Mouse (Mus musculus) heart, embryonic 15.5 days (tissue): ENCODE data around the gene Gm49425. TPM values are rescaled to one million over a fixed set of nuclear protein-coding genes. Genes with fewer than 3 reads are reported as not detected.
A peak's percentile ranks its signal among the peaks of the same experiment; 100 is the strongest.
"Not testable (repeated sequence)": the region's sequence is repeated elsewhere in the genome, so short reads cannot be mapped to it uniquely, and the experiment has no call there.

Source experiments
- ATAC-seq: fragments of 200-750 bp; cut with Nextera tagmentation; replicated peaks from 2 replicates; pipeline ENCODE4 v1.8.0; 2017; ENCODE audit warnings: low read depth, moderate TSS enrichment; ENCODE audit not compliant: insufficient number of reproducible peaks, insufficient read depth, low FRiP score
- H3K27ac ChIP-seq: fragments of 300-500 bp; sonication (generic); 2 replicates; pipeline ENCODE4 v1.5.1; 2015; ENCODE audit warnings: mild to moderate bottlenecking, inconsistent platforms
- H3K27me3 ChIP-seq: fragments of 300-500 bp; sonication (generic); 2 replicates; pipeline ENCODE4 v1.6.1; 2015; ENCODE audit warnings: inconsistent platforms
- H3K36me3 ChIP-seq: fragments of 300-500 bp; sonication (generic); 2 replicates; pipeline ENCODE4 v1.6.1; 2015; ENCODE audit warnings: mild to moderate bottlenecking, inconsistent platforms
- H3K4me1 ChIP-seq: fragments of 300-500 bp; sonication (generic); replicated peaks from 2 replicates; pipeline ENCODE4 v1.6.1; 2015; ENCODE audit warnings: inconsistent platforms
- H3K4me2 ChIP-seq: fragments of 300-500 bp; sonication (generic); 2 replicates; pipeline ENCODE4 v1.6.1; 2015; ENCODE audit warnings: inconsistent platforms, mild to moderate bottlenecking, moderate library complexity
- H3K4me3 ChIP-seq: fragments of 300-500 bp; sonication (generic); 2 replicates; pipeline ENCODE4 v1.5.1; 2015; ENCODE audit warnings: mild to moderate bottlenecking, inconsistent platforms
- H3K9ac ChIP-seq: fragments of 300-500 bp; sonication (generic); 2 replicates; pipeline ENCODE4 v1.6.1; 2015; ENCODE audit warnings: mild to moderate bottlenecking, inconsistent platforms
- H3K9me3 ChIP-seq: fragments of 300-500 bp; sonication (generic); replicated peaks from 2 replicates; pipeline ENCODE4 v1.6.1; 2016; ENCODE audit warnings: inconsistent platforms
- WGBS: fragments of 180-500 bp; shearing (Covaris S2); methylation state at CpG from one replicate; pipeline ENCODE4 v1.1.7; 2015; ENCODE audit warnings: mixed read lengths; 5-methylcytosine and 5-hydroxymethylcytosine counted together
- polyA plus RNA-seq: library from polyadenylated mRNA; unstranded; fragments of >200 nt; fragmentation: Nextera tagmentation; extraction: Ambion mirVana; gene quantifications from 2 replicates; pipeline ENCODE4 v1.2.1, GENCODE M21; 2015

Gm49425 gene
- not detected in 2 replicates for polyA plus RNA-seq

DNA sequence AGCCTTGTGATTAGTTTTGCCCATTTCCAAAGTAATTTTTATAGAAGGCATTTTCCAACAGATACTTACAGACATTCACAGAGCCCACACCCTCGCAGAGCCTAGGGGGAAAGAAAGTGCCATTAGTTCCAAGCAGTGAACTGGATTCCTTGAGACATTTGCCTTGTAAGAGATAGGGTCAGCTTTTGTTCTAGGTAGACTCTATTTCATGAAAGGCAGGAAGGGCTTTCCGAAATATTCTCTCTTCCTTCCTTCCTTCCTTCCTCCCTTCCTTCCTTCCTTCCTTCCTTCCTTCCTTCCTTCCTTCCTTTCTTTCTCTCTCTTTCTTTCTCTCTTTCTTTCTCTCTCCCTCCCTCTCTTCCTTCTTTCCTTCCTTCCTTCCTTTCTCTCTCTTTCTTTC, at the start of gene Gm49425:
Gm49425 (minus strand) TSS at position 101 of the 400 bp plus-strand sequence.
- peaks cover 15% of the 10 kb centered on the region for H3K27me3 ChIP-seq
- H3K4me3 ChIP-seq, H3K4me2 ChIP-seq, H3K27ac ChIP-seq, H3K4me1 ChIP-seq, H3K9me3 ChIP-seq, H3K36me3 ChIP-seq, ATAC-seq, H3K9ac ChIP-seq: not testable (repeated sequence)
- WGBS, result 55% methylated on average over 2 of the region's 2 CpGs

DNA sequence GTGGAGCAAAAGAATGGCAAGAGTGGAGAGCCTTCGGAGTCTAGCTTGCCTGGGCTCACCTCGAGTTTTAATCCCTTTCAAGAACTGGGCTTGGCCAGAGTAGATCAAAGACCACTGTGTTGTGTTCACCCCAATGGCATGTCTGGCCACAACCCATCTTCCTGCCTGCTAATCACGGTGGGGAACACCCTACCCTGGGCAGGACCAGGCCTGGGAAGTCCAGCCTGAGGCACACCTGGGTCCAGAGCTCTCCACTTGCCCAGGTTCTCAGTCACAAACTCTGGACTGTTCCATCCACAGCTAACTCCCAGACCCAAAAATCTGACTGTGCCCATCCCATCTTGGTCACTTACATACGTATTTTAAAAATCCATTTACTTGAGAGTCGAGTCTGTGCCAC, 45.8 kb upstream of the Gm49425 start, which contains the start of gene Krt90:
Krt90 (minus strand) TSS at position 101 of the 400 bp plus-strand sequence.
- H3K4me2 ChIP-seq, result no peak within 1 kb of the TSS
- no peaks in the 10 kb centered on the region for H3K4me1 ChIP-seq
- peaks cover 29% of the 10 kb centered on the region for H3K27me3 ChIP-seq
- H3K9me3 ChIP-seq, result no peaks in the 10 kb centered on the region
- no peak within 1 kb of the TSS for H3K4me3 ChIP-seq
- no peak within 1 kb of the TSS for H3K9ac ChIP-seq
- 59% methylated on average over 5 of the region's 5 CpGs for WGBS
- H3K36me3 ChIP-seq, result no peaks in the 10 kb centered on the region
- no peak within 1 kb of the TSS for H3K27ac ChIP-seq
- ATAC-seq, result no peak

DNA sequence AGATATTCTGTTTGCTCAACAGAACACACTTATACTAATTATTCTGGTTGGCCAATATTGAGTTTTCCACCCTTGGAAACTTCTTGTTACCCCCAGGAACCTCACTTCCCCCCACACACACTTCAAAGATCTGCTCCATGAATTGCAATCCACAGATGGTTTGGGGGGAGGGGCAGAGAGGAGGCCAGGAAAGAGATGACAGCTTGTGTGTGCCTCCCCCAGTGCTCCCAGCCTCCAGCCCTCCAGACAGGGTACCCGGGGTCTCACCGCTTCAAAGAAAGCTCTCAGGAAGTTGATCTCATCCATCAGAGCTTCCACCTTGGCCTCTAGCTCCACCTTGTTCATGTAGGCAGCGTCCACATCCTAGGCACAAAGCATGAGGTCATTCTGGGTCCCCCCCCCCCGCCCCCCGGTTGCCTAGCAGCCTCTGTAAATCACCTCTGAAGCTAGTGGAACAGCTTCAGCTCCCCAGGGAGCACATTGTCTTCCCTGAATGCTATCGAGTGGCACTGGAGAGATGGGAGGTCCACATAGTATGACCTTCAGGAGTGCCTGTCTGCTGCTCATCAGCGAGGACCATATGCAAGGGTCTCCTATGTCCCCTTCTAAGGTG, 41.1 kb upstream of the Gm49425 start:
- 25% methylated on average over 7 of the region's 7 CpGs for WGBS
- no peak overlapping the region for H3K4me3 ChIP-seq
- peaks cover 27% of the 10 kb centered on the region for H3K27me3 ChIP-seq
- no peaks in the 10 kb centered on the region for H3K36me3 ChIP-seq
- peaks cover under 1% of the 10 kb centered on the region for H3K4me1 ChIP-seq
- no peak overlapping the region for H3K27ac ChIP-seq
- ATAC-seq, result no peak
- H3K9me3 ChIP-seq, result no peaks in the 10 kb centered on the region
- no peak overlapping the region for H3K9ac ChIP-seq
- H3K4me2 ChIP-seq, result no peak overlapping the region

- peaks cover 46% of the 10 kb centered on the region for H3K27me3 ChIP-seq
- peak overlapping the region; percentile 13; the same call in 1 of the 2 replicates for H3K4me2 ChIP-seq
- no peak overlapping the region for H3K27ac ChIP-seq
- H3K4me1 ChIP-seq, result peaks cover 5% of the 10 kb centered on the region
- WGBS, result 2% methylated on average over 11 of the region's 11 CpGs
- no peak overlapping the region for H3K4me3 ChIP-seq
- no peak for ATAC-seq
- no peak overlapping the region for H3K9ac ChIP-seq
- no peaks in the 10 kb centered on the region for H3K36me3 ChIP-seq
- H3K9me3 ChIP-seq, result no peaks in the 10 kb centered on the region
These were observed 36.1 kb upstream of the Gm49425 start for GRCm38 (mm10) chr15:101553169-101553568.

DNA sequence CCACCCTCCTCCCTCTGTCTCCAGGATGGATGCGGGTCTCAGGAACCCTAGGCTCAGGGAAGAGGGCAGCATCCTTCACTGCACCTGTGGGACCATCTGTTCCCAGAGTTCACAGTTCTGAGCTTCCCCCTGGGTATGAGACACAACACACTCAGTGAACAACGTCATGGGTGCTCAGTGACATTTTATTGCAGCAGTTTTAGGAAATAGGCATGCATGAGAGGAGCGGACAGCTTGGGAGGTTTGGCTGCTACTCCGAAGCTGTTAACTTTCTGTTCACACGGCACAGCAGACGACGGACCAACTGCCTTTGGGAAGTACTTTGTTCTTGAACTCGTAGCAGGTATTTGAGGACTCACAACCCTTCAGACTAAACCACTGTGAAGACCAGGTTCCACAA, 35.1 kb upstream of the Gm49425 start:
- WGBS, result 79% methylated on average over 8 of the region's 8 CpGs
- no peaks in the 10 kb centered on the region for H3K36me3 ChIP-seq
- no peak overlapping the region for H3K9ac ChIP-seq
- no peak for ATAC-seq
- no peak overlapping the region for H3K27ac ChIP-seq
- peaks cover 5% of the 10 kb centered on the region for H3K4me1 ChIP-seq
- no peak overlapping the region for H3K4me2 ChIP-seq
- H3K27me3 ChIP-seq, result peaks cover 47% of the 10 kb centered on the region
- H3K9me3 ChIP-seq, result no peaks in the 10 kb centered on the region
- H3K4me3 ChIP-seq, result no peak overlapping the region

- no peak within 1 kb of the TSS for H3K4me2 ChIP-seq
- peaks cover 5% of the 10 kb centered on the region for H3K4me1 ChIP-seq
- H3K9ac ChIP-seq, result no peak within 1 kb of the TSS
- H3K9me3 ChIP-seq, result no peaks in the 10 kb centered on the region
- H3K36me3 ChIP-seq, result no peaks in the 10 kb centered on the region
- H3K27me3 ChIP-seq, result peaks cover 47% of the 10 kb centered on the region
- WGBS, result 82% methylated on average over 7 of the region's 7 CpGs
- ATAC-seq, result no peak
- no peak within 1 kb of the TSS for H3K27ac ChIP-seq
- H3K4me3 ChIP-seq, result no peak within 1 kb of the TSS
These were observed 33.5 kb upstream of the Gm49425 start, which contains the start of gene Krt82 for GRCm38 (mm10) chr15:101550567-101550966. TSS of gene Krt82 (minus strand) at chr15:101550667.

DNA sequence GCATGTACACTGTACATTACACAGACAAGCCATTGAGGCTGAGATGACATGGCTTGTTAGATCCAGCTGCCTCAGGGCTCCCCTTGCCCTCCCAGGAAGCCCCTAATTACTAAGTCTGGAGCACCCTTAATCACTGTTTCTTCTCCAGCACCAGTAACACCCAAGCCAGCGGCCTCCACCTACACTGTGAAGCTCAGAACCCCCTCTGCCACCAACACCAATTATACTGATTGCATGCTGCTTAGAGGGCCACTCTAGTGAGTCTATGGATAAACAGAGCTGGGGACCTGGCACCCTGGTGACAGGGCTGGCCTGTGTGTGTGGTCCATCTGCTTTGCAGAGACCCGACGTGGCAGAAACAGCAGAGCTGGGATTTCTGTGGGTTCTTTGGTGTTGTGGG, 27.4 kb upstream of the Gm49425 start:
- no peak for ATAC-seq
- H3K9me3 ChIP-seq, result no peaks in the 10 kb centered on the region
- H3K4me2 ChIP-seq, result no peak overlapping the region
- peaks cover 30% of the 10 kb centered on the region for H3K27me3 ChIP-seq
- H3K27ac ChIP-seq, result no peak overlapping the region
- 68% methylated on average over 3 of the region's 3 CpGs for WGBS
- no peaks in the 10 kb centered on the region for H3K4me1 ChIP-seq
- H3K9ac ChIP-seq, result no peak overlapping the region
- H3K4me3 ChIP-seq, result no peak overlapping the region
- no peaks in the 10 kb centered on the region for H3K36me3 ChIP-seq

- Histone ChIP-seq H3K4me3 (no peak overlapping the region), H3K4me1 (no peaks in the 10 kb centered on the region), H3K4me2 (no peak overlapping the region), H3K9ac (no peak overlapping the region), H3K27ac (no peak overlapping the region), H3K9me3 (no peaks in the 10 kb centered on the region), H3K36me3 (no peaks in the 10 kb centered on the region), H3K27me3 (peaks cover 17% of the 10 kb centered on the region)
- no peak for ATAC-seq
- WGBS, result 56% methylated on average over 9 of the region's 9 CpGs
These were observed 25.5 kb upstream of the Gm49425 start for GRCm38 (mm10) chr15:101542543-101542942.

DNA sequence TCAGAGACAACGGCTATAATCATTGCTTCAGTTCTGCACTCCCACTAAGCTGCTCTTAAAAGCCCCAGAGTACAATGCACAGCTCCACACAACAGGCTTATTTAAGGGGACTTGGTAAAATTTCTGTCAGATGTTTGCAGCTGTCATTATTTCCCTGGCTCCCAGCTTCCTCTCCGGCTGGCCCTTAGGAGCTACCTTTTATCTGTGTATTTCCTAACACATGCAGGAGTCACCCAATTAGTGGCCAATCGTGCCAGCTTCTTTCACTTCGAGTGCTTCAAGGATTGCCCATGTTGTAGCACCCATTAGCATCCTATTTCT, 21.5 kb upstream of the Gm49425 start:
- 59% methylated on average over 4 of the region's 4 CpGs for WGBS
- H3K27me3 ChIP-seq, result peaks cover 14% of the 10 kb centered on the region

DNA sequence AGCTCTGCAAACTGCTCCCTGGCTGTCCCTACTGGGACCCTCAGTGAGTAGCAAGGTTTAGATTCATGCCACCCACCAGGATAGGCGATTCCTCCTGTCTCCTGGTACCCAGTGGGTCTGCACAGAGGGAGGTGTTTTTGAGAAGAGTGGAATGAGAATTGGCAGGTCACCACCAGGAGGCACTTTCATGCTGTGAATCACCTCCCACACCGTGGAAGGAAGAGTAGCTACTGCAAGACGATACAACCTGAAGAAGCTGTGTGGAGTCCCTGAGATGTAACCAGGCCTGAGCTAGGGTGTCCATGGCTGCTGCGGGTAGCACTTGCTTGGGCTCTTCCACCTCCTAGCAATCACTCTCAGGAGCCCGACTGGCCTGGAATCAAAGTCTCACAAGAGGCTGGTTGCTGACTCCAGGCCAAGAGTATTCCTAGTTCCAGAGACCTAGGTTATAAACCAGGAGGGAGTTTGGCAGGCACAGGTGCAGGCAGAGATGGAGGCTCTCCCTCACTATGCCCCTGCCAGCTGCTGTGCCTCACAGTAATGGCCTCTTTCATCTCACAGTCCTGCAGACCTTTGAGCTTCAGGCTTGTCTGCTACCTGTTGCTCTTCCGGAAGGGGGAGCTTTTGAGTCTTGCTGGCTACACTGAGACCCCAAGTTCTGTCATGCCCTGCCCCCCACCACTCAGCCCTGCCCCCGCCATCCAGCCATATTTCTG, 21.0 kb upstream of the Gm49425 start:
- Histone ChIP-seq H3K27ac (no peak overlapping the region), H3K27me3 (peaks cover 14% of the 10 kb centered on the region), H3K9ac (no peak overlapping the region), H3K4me1 (no peaks in the 10 kb centered on the region), H3K36me3 (no peaks in the 10 kb centered on the region), H3K9me3 (no peaks in the 10 kb centered on the region), H3K4me2 (no peak overlapping the region), H3K4me3 (no peak overlapping the region)
- no peak for ATAC-seq
- WGBS, result 26% methylated on average over 7 of the region's 7 CpGs

More for the DNA sequence above, 21.5 kb upstream of the Gm49425 start:
- Histone ChIP-seq H3K4me3 (no peak overlapping the region), H3K9me3 (no peaks in the 10 kb centered on the region), H3K36me3 (no peaks in the 10 kb centered on the region), H3K4me2 (no peak overlapping the region), H3K4me1 (no peaks in the 10 kb centered on the region), H3K27ac (no peak overlapping the region), H3K9ac (no peak overlapping the region)
- no peak for ATAC-seq

DNA sequence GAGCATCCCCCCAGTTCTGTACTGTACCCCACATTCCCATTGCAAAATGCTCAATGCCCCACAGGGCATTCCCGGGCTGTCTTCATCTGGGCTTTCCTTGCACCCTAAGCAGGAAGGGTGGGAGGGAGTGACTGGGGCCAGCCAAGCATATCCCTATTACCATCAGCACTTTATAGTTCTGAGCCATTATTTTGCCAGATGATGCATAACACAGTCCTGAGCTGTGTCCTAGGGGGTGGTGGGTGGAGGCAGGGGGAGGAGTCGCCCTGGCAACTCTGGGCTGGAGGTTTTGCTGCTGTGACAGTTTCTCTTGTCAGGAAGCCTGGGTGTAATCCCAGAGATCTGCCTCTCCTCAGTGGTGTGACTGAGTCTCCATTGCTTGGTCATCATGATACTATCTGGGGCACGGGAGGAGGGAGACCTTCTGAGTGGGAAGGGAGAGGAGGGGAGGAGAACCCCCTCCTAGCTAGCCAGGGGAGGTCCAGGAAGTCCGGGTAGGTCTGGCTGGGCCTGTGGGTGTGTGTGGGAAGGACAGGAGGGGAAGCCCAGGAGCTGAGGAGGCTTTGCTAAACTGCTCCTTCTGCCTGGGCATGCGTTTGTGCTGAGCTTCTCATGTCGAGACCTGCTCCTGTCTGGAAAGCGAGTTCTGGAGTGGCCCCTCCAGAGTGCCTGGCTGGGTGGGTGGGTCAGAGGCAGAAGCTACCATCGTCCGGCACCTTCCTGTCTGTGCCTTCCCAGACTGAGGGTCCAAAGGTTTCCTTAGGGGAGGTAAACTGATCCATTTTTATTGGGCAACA, 19.2 kb upstream of the Gm49425 start:
- WGBS, result 47% methylated on average over 9 of the region's 9 CpGs
- H3K4me1 ChIP-seq, result no peaks in the 10 kb centered on the region
- no peak for ATAC-seq

More for the DNA sequence above, 19.2 kb upstream of the Gm49425 start:
- Histone ChIP-seq H3K36me3 (no peaks in the 10 kb centered on the region), H3K4me2 (no peak overlapping the region), H3K9ac (no peak overlapping the region), H3K4me3 (no peak overlapping the region), H3K27ac (no peak overlapping the region), H3K9me3 (no peaks in the 10 kb centered on the region), H3K27me3 (peaks cover 11% of the 10 kb centered on the region)
